Mouse (Mus musculus): ENCODE results near the gene Plppr3.

Gene Plppr3

DNA sequence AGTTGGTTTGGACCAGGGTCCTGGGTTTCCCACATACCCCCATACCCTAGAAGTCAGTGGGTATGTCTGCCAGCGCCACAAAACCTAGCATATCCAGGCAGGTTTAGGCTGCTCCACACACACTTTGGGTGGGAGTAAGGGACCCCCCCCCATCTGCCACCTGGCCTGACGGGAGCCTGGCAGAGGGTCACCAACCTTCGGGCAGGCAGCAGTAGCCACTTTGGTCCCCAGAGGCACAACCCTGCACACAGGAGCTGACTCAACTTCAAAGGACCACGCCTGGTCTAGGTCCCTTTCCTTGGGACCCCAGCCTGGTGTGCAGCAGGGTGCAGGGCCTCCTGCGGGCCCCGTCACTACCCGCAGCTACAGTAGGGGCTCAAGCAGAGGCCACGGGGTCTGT, 54.2 kb downstream of the Plppr3 start:
- no peak for DNase-seq (ENCODE audit: low read depth, low spot score)

DNA sequence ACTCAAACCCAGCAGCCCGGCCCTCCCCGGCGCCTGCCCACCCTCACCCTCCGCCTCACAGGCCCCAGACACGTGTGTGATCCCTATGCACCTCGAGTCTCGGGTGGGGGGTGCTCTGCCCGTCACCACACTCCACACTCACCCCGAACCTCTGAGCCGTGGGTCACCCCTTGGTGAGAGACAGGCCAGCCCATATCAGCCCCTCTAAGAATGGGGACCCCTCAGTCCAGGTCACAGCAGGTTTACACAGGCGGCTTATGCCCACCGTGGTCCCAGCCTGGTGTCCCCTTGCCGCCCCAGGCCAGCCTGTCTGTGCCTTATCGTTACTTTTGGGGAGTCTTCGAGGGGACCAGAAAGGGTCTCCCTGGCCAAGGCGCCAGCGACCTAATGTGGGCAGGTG, 54.8 kb downstream of the Plppr3 start:
- no peak for DNase-seq (ENCODE audit: low read depth, low spot score)

DNA sequence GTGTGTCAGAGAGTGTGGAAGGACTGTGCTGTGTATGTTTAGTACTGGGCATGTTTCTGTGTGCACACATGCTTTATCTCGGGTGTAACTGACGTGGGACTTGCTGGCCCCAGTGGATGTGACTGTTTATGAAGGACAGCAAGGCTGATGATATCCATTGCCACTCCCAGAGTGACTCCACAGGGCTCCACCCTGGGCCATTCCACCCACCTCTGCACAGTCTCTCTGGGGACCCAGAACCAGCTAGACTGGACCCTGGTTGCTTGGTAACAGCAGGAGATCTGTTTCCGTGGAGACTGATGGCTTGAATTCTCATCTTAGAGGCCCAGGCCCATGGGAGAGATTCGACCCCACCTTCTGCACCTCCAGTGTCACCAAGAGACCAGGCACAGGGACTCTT, 56.2 kb downstream of the Plppr3 start:
- no peak for DNase-seq (ENCODE audit: low read depth, low spot score)

DNA sequence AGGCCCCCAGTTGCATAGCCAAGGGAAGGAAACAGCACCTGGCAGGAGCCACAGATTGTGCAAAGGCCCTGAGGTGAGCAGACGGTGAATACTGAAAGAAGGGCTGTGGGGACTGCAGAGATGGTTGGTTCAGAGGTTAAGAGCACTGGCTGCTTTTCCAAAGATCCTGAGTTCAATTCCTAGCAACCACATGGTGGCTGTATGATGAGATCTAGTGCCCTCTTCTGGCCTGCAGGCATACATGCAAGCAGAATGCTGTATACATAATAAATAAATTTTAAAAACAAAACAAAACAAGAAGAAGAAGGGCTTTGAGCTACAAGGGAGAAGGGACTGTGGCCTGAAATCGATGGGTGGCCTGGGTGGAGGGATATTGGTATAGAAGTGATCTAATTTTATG, 57.3 kb downstream of the Plppr3 start:
- DNase-seq (ENCODE audit: low read depth, low spot score): no peak

DNA sequence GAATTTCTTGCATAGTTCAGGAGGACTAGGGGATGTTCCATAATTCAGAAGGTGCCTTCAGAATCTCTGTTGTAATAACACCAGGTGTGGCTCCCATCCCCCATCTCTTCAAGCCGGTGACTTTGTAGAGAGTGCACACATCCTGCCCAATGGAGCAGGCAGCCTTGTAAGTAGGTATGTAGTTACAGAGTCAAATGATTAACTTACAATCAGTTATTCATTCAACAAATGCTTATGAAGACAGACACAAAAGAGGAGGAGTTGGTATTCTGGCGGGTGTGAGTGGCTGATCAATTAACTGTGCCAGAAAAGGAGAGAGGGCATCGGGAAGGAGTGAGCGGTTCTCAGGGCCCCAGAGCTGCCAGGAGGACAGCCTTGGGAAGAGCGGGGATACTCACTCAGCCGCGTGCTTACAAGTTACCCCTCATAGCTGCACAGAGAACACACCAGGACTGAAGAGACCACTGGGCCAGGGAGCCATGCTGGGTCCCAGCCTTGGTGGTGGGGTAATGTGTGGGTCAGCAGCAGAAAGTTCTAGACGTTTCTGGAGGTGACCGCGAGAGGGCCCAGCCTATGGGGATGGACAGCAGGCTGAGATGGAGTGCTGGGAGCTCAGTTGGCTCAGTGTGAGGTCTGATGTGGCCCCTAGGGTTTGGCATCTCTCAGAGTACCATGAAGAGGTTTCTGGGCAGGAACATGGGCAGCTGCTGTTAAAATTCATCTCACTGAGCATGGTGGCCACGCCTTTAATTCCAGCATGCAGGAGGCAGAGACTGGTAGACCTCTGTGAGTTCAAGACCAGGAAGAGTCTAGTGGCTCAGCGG, 58.6 kb downstream of the Plppr3 start:
- no peak for DNase-seq (ENCODE audit: low read depth, low spot score)

DNA sequence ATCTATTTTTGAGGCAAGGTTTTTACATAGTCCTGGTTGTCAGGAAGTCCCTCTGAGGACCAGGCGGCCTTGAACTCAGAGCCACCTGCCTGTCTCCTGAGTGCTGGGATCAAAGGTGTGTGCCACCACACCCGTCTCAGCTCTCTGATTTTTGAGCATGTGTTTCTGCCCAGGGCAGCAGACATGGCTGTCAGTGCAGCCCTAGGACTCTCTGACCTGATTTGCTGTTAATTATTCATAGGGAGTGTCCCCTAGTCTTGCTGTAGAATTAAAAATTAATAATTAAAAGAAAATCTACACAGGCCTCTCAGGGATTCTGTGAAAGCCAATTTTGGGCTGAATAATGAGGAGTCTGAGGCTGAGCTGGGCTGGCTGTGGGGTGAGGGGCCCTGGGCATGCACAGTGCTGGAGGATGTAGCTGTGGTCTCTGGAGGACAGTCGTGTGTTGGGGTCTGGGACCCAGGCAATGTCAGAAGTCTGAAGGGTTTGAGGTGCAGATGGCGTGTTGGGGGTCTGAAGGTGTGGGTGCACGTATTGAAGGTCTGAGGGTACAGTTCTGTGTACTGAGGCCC, 60.1 kb downstream of the Plppr3 start:
- no peak for DNase-seq (ENCODE audit: low read depth, low spot score)

DNA sequence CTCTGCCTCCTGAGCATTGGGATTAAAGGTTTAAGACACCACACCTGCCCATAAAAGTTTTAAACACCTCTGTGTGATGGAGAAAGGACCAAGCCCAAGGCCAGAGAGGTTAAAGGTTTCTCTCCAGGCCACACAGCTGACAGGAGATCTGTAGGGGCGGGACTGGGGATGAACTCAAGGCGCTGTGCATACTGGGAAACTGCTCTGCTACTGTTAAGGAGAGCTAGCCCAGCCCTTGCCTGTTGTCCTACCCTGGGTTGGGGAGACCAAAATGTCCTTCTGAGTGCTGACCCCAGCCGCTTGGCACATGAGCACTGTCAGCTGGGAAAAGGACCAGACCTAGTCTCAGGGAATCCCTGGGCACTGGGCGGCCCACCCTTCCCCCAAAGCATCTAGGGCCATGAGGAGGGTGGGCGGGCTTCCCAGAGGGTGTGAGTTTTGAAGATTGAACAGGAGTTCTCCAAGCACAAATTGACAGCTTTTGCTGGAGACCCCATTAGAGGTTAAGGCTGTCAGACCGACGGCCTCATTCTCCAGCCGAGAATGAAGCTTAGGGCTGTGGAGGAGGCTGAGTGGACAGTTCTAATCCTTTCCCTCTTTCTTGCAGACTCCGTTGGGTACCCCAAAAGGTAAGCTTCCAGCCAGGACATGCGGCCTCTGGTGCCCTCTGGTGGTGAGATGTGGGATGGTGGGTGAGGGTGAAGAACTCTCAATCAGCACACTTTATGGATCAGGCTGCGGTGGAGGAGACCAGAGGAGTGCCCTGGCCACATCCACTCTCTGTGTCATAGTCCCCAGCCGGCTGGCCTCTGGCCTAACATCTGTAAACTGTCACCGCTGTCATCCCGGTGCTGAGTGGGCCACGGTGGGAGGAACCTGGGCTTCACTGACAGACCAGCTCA, 62.4 kb downstream of the Plppr3 start:
- peak; percentile 76 for DNase-seq (ENCODE audit: low read depth, low spot score)

Data from forelimb bud, embryonic 11.5 days (tissue).